Mouse (Mus musculus) liver, postnatal 0 days (tissue): ENCODE measurements at regions not wholly inside any gene's neighbourhood (a gene's known extent, or its start where the extent isn't known, plus 50 kb on each side); places are given as distances from the start of the nearest gene placed in this dataset.

Source experiments
- ATAC-seq: fragments of 200-750 bp; cut with Nextera tagmentation; 2 replicates; pipeline ENCODE4 v1.8.0; 2017; ENCODE audit warnings: mild to moderate bottlenecking, moderate library complexity
- DNase-seq: peaks from one replicate; pipeline ENCODE4 v3.0.0-alpha.2; 2016
- H3K27ac ChIP-seq: fragments of 300-500 bp; sonication (generic); 2 replicates; pipeline ENCODE4 v1.5.1; 2014; ENCODE audit warnings: antibody characterized with exemption, moderate library complexity, mild to moderate bottlenecking, low read depth
- H3K27me3 ChIP-seq: fragments of 300-500 bp; sonication (generic); 2 replicates; pipeline ENCODE4 v1.6.1; 2014; ENCODE audit warnings: low read length, control low read depth, mixed read lengths; ENCODE audit not compliant: insufficient read depth
- H3K36me3 ChIP-seq: fragments of 300-500 bp; sonication (generic); replicated peaks from 2 replicates; pipeline ENCODE4 v1.6.1; 2014; ENCODE audit warnings: mild to moderate bottlenecking, control low read depth, low read length, moderate library complexity, mixed read lengths; ENCODE audit not compliant: insufficient read depth
- H3K4me1 ChIP-seq: fragments of 300-500 bp; sonication (generic); 2 replicates; pipeline ENCODE4 v1.6.1; 2014; ENCODE audit warnings: antibody characterized with exemption, mild to moderate bottlenecking, control low read depth; ENCODE audit not compliant: insufficient read depth
- H3K4me2 ChIP-seq: fragments of 300-500 bp; sonication (generic); 2 replicates; pipeline ENCODE4 v1.6.1; 2014; ENCODE audit warnings: low read depth, mild to moderate bottlenecking, low read length, moderate library complexity, mixed read lengths
- H3K4me3 ChIP-seq: fragments of 300-500 bp; sonication (generic); 2 replicates; pipeline ENCODE4 v1.5.1; 2014; ENCODE audit warnings: low read depth, low read length
- H3K9ac ChIP-seq: fragments of 300-500 bp; sonication (generic); replicated peaks from 2 replicates; pipeline ENCODE4 v1.6.1; 2014; ENCODE audit warnings: mild to moderate bottlenecking, moderate library complexity
- H3K9me3 ChIP-seq: fragments of 300-500 bp; sonication (generic); 2 replicates; pipeline ENCODE4 v1.6.1; 2016; ENCODE audit warnings: mild to moderate bottlenecking, control low read depth, low read length, mixed read lengths
- CTCF ChIP-seq: sonication (generic); IDR thresholded peaks from 2 replicates; pipeline ENCODE4 v1.5.1; 2016; ENCODE audit warnings: antibody characterized with exemption, low read depth
- EP300 ChIP-seq: IDR thresholded peaks from 2 replicates; pipeline ENCODE4 v1.6.1; 2016; ENCODE audit warnings: antibody characterized with exemption, low read depth, mild to moderate bottlenecking
- WGBS: fragments of 180-500 bp; shearing (Covaris S2); extraction: QIAGEN DNeasy Blood & Tissue Kit; methylation state at CpG from one replicate; pipeline ENCODE4 v1.1.7; 2014; ENCODE audit not compliant: insufficient replicate concordance; 5-methylcytosine and 5-hydroxymethylcytosine counted together

DNA sequence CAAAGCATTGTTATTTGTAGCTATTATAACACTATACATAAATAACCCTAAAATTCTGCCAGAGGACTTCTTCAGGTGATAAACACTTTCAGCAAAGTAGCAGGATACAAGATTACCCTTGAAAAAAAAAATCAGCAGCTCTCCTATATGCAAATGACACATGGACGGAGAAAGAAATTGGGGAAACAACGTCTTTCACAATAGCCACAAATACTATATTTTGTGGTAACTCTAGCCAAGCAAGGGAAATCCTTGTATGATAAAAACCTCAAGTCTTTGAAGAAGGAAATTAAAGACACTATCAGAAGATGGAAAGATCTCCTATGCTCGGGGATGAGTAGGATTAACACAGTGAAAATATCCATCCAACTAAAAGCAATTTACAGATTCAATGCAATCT is 344.4 kb upstream of the Fbxo33 start:
- no peaks in the 10 kb centered on the region for H3K9me3 ChIP-seq
- DNase-seq (no peak), ATAC-seq (no peak)
- no peaks in the 10 kb centered on the region for H3K36me3 ChIP-seq
- whole genome bisulfite sequencing = 54% methylated on average over 3 of the region's 3 CpGs
- H3K27me3 ChIP-seq = no peaks in the 10 kb centered on the region
- no peak for TF ChIP-seq CTCF
- no peak for TF ChIP-seq EP300
- H3K9ac ChIP-seq = no peak overlapping the region
- no peaks in the 10 kb centered on the region for H3K4me1 ChIP-seq
- H3K4me3 ChIP-seq = no peak overlapping the region
- no peak overlapping the region for H3K4me2 ChIP-seq
- H3K27ac ChIP-seq = no peak overlapping the region

DNA sequence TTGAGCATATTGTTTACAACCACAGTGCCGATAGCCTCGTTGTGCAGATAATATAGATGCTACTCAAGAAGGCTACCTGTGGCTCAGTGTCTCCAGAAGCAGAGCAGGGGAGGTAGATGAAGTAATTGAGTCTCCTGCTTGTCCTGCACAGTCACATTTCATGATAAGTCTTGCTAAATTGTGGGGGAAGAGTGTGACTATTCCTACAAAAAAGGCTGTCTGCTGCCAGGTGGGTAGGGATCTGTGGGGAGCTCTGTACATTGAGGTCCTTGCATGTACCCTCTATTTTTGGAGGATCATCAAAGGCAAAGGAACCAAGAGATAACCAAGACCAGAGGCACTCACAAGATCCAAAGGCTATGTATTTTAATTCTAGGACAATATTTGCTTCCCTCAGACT is 320.3 kb upstream of the Fbxo33 start:
- H3K27me3 ChIP-seq = no peaks in the 10 kb centered on the region
- WGBS = 68% methylated on average over 2 of the region's 2 CpGs
- no peaks in the 10 kb centered on the region for H3K4me1 ChIP-seq
- H3K4me2 ChIP-seq = no peak overlapping the region
- H3K4me3 ChIP-seq = no peak overlapping the region
- ATAC-seq = no peak
- H3K9me3 ChIP-seq = no peaks in the 10 kb centered on the region; the same call in 1 of the 2 replicates
- no peak for DNase-seq
- TF ChIP-seq EP300 (no peak), CTCF (no peak)
- H3K9ac ChIP-seq = no peak overlapping the region
- no peaks in the 10 kb centered on the region for H3K36me3 ChIP-seq
- no peak overlapping the region for H3K27ac ChIP-seq

GRCm38 (mm10) chr12:59530521-59530920 is 311.0 kb upstream of the Fbxo33 start:
- DNase-seq = no peak
- Histone ChIP-seq H3K4me1 (no peaks in the 10 kb centered on the region), H3K4me2 (no peak overlapping the region), H3K27me3 (no peaks in the 10 kb centered on the region), H3K9ac (no peak overlapping the region), H3K36me3 (no peaks in the 10 kb centered on the region), H3K4me3 (no peak overlapping the region), H3K27ac (no peak overlapping the region), H3K9me3 (no peaks in the 10 kb centered on the region)
- no peak for ATAC-seq
- TF ChIP-seq CTCF (no peak), EP300 (no peak)
- WGBS = 76% methylated on average over 4 of the region's 4 CpGs

DNA sequence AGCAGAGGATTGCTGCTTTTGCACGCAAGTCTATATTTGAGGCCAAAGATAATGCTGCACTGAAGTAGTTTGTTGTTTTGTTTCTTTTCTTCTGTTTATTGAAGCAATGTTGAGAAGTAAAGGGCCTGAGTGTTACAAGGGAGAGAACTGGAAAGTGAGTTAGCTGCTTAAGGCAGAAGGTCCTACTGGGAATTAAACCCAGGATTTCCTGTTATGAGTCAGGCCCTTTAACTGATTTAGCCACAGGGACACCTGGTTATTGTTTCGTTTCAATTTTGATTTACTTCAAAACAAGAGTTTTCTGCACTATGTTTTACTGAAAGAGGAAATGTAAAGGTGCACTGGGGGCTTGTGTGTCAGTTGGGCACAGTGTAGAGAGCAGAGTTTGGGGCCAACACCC is 303.8 kb upstream of the Fbxo33 start:
- 63% methylated on average over 2 of the region's 2 CpGs for WGBS
- no peak overlapping the region for H3K9ac ChIP-seq
- H3K36me3 ChIP-seq = no peaks in the 10 kb centered on the region
- TF ChIP-seq EP300 (no peak), CTCF (no peak)
- no peak overlapping the region for H3K4me3 ChIP-seq
- no peak overlapping the region for H3K4me2 ChIP-seq
- H3K4me1 ChIP-seq = no peaks in the 10 kb centered on the region
- no peak overlapping the region for H3K27ac ChIP-seq
- no peak for ATAC-seq
- H3K27me3 ChIP-seq = no peaks in the 10 kb centered on the region
- H3K9me3 ChIP-seq = no peaks in the 10 kb centered on the region
- no peak for DNase-seq

- 79% methylated on average over 3 of the region's 3 CpGs for WGBS
- H3K9me3 ChIP-seq = no peaks in the 10 kb centered on the region
- ATAC-seq = no peak
- no peaks in the 10 kb centered on the region for H3K36me3 ChIP-seq
- no peaks in the 10 kb centered on the region for H3K4me1 ChIP-seq
- DNase-seq = no peak
- H3K9ac ChIP-seq = no peak overlapping the region
- H3K4me2 ChIP-seq = no peak overlapping the region
- no peaks in the 10 kb centered on the region for H3K27me3 ChIP-seq
- H3K27ac ChIP-seq = no peak overlapping the region
- H3K4me3 ChIP-seq = no peak overlapping the region
- no peak for TF ChIP-seq CTCF
- no peak for TF ChIP-seq EP300
These were observed 302.4 kb upstream of the Fbxo33 start for GRCm38 (mm10) chr12:59521946-59522345.

GRCm38 (mm10) chr12:59509857-59510256 is 290.3 kb upstream of the Fbxo33 start:
- no peak for TF ChIP-seq CTCF
- TF ChIP-seq EP300 = no peak
- no peaks in the 10 kb centered on the region for H3K27me3 ChIP-seq
- WGBS = 67% methylated on average over 4 of the region's 4 CpGs
- ATAC-seq (no peak), DNase-seq (no peak)
- H3K36me3 ChIP-seq = no peaks in the 10 kb centered on the region
- H3K9ac ChIP-seq = no peak overlapping the region
- no peak overlapping the region for H3K4me2 ChIP-seq
- no peaks in the 10 kb centered on the region for H3K4me1 ChIP-seq
- no peak overlapping the region for H3K4me3 ChIP-seq
- H3K9me3 ChIP-seq = no peaks in the 10 kb centered on the region
- no peak overlapping the region for H3K27ac ChIP-seq

GRCm38 (mm10) chr12:59509175-59509574 is 289.6 kb upstream of the Fbxo33 start:
- Histone ChIP-seq H3K36me3 (no peaks in the 10 kb centered on the region), H3K27me3 (no peaks in the 10 kb centered on the region), H3K9me3 (no peaks in the 10 kb centered on the region), H3K9ac (no peak overlapping the region), H3K4me2 (no peak overlapping the region), H3K4me3 (no peak overlapping the region), H3K4me1 (no peaks in the 10 kb centered on the region), H3K27ac (no peak overlapping the region)
- 58% methylated on average over 2 of the region's 2 CpGs for WGBS
- ATAC-seq = no peak
- TF ChIP-seq EP300 (no peak), CTCF (no peak)
- DNase-seq = no peak
